Mouse (Mus musculus): ENCODE measurements at regions not wholly inside any gene's neighbourhood (a gene's known extent, or its start where the extent isn't known, plus 50 kb on each side); places are given as distances from the start of the nearest gene placed in this dataset.

GRCm38 (mm10) chr12:15702137-15702536 is 114.6 kb downstream of the Trib2 start:
- Histone ChIP-seq H3K4me1 (no peaks in the 10 kb centered on the region), H3K4me2 (no peak overlapping the region), H3K4me3 (no peak overlapping the region), H3K36me3 (no peaks in the 10 kb centered on the region), H3K27me3 (replicated peaks) (no peaks in the 10 kb centered on the region), H3K9ac (no peak overlapping the region), H3K27ac (no peak overlapping the region), H3K9me3 (replicated peaks) (no peaks in the 10 kb centered on the region)
- no peak for ATAC-seq
- WGBS (ENCODE audit: insufficient replicate concordance) = 65% methylated on average over 1 of the region's 1 CpGs

DNA sequence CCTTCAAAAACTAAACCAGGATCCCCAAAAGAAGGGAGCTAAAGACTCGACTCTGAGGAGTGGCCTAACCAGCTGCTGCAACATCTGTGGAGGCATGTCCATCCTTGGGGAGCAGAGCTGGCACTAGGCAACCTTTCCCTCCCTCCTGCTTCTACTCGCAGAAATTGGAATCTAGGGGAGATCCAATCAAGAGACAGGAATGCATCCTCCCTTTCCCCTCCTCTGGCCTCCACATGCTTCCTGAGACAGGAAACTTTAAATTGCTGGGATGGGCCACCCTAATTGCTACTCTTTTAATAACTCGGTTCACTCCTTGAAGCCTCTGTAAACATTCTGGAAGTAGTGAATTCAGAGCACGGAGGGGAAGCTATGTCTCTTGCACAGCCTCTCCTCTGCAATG is 117.9 kb downstream of the Trib2 start:
- WGBS (ENCODE audit: insufficient replicate concordance) = 28% methylated on average over 4 of the region's 4 CpGs
- no peak overlapping the region for H3K4me3 ChIP-seq
- no peaks in the 10 kb centered on the region for H3K4me1 ChIP-seq
- H3K4me2 ChIP-seq = no peak overlapping the region
- H3K36me3 ChIP-seq = no peaks in the 10 kb centered on the region
- no peak overlapping the region for H3K27ac ChIP-seq
- H3K27me3 ChIP-seq (replicated peaks) = no peaks in the 10 kb centered on the region
- H3K9ac ChIP-seq = no peak overlapping the region
- no peaks in the 10 kb centered on the region for H3K9me3 ChIP-seq (replicated peaks)
- no peak for ATAC-seq

GRCm38 (mm10) chr12:15698042-15698771 is 118.5 kb downstream of the Trib2 start:
- Histone ChIP-seq H3K4me2 (no peak overlapping the region), H3K4me1 (no peaks in the 10 kb centered on the region), H3K9ac (no peak overlapping the region), H3K27me3 (replicated peaks) (no peaks in the 10 kb centered on the region), H3K9me3 (replicated peaks) (no peaks in the 10 kb centered on the region), H3K36me3 (no peaks in the 10 kb centered on the region), H3K4me3 (no peak overlapping the region), H3K27ac (no peak overlapping the region)
- ATAC-seq = no peak
- 45% methylated on average over 6 of the region's 6 CpGs for WGBS (ENCODE audit: insufficient replicate concordance)

- no peak for ATAC-seq
- H3K4me2 ChIP-seq = no peak overlapping the region
- no peaks in the 10 kb centered on the region for H3K4me1 ChIP-seq
- no peak overlapping the region for H3K9ac ChIP-seq
- no peaks in the 10 kb centered on the region for H3K36me3 ChIP-seq
- WGBS (ENCODE audit: insufficient replicate concordance) = 71% methylated on average over 2 of the region's 2 CpGs
- no peaks in the 10 kb centered on the region for H3K27me3 ChIP-seq (replicated peaks)
- H3K4me3 ChIP-seq = no peak overlapping the region
- H3K9me3 ChIP-seq (replicated peaks) = no peaks in the 10 kb centered on the region
- no peak overlapping the region for H3K27ac ChIP-seq
Observed at GRCm38 (mm10) chr12:15688342-15688741, 128.4 kb downstream of the Trib2 start.

GRCm38 (mm10) chr12:15684311-15684710 is 132.4 kb downstream of the Trib2 start:
- ATAC-seq = no peak
- H3K9me3 ChIP-seq (replicated peaks) = no peaks in the 10 kb centered on the region
- 41% methylated on average over 5 of the region's 5 CpGs for WGBS (ENCODE audit: insufficient replicate concordance)

GRCm38 (mm10) chr12:15681678-15682355 is 134.9 kb downstream of the Trib2 start:
- ATAC-seq = no peak
- Histone ChIP-seq H3K27me3 (replicated peaks) (no peaks in the 10 kb centered on the region), H3K4me2 (no peak overlapping the region), H3K36me3 (no peaks in the 10 kb centered on the region), H3K27ac (no peak overlapping the region), H3K9me3 (replicated peaks) (no peaks in the 10 kb centered on the region), H3K4me1 (no peaks in the 10 kb centered on the region), H3K9ac (no peak overlapping the region), H3K4me3 (no peak overlapping the region)
- 63% methylated on average over 5 of the region's 5 CpGs for WGBS (ENCODE audit: insufficient replicate concordance)

More at GRCm38 (mm10) chr12:15684311-15684710, 132.4 kb downstream of the Trib2 start:
- no peaks in the 10 kb centered on the region for H3K4me1 ChIP-seq
- H3K27me3 ChIP-seq (replicated peaks) = no peaks in the 10 kb centered on the region
- H3K4me3 ChIP-seq = no peak overlapping the region
- no peak overlapping the region for H3K4me2 ChIP-seq
- H3K27ac ChIP-seq = no peak overlapping the region
- no peak overlapping the region for H3K9ac ChIP-seq
- H3K36me3 ChIP-seq = no peaks in the 10 kb centered on the region

GRCm38 (mm10) chr12:15676127-15676526 is 140.6 kb downstream of the Trib2 start:
- Histone ChIP-seq H3K36me3 (no peaks in the 10 kb centered on the region), H3K4me2 (no peak overlapping the region), H3K4me1 (no peaks in the 10 kb centered on the region), H3K4me3 (no peak overlapping the region), H3K9ac (no peak overlapping the region), H3K27ac (no peak overlapping the region), H3K27me3 (replicated peaks) (no peaks in the 10 kb centered on the region), H3K9me3 (replicated peaks) (no peaks in the 10 kb centered on the region)
- ATAC-seq = no peak
- WGBS (ENCODE audit: insufficient replicate concordance) = 52% methylated on average over 3 of the region's 3 CpGs

- H3K36me3 ChIP-seq = no peaks in the 10 kb centered on the region
- H3K4me3 ChIP-seq = no peak overlapping the region
- no peak overlapping the region for H3K27ac ChIP-seq
- ATAC-seq = no peak
- no peak overlapping the region for H3K9ac ChIP-seq
- no peaks in the 10 kb centered on the region for H3K9me3 ChIP-seq (replicated peaks)
- H3K4me2 ChIP-seq = no peak overlapping the region
- no peaks in the 10 kb centered on the region for H3K4me1 ChIP-seq
- 44% methylated on average over 2 of the region's 2 CpGs for WGBS (ENCODE audit: insufficient replicate concordance)
- H3K27me3 ChIP-seq (replicated peaks) = no peaks in the 10 kb centered on the region
Observed at GRCm38 (mm10) chr12:15659755-15660154, 157.0 kb downstream of the Trib2 start.

- H3K27me3 ChIP-seq (replicated peaks) = no peaks in the 10 kb centered on the region
- no peak for ATAC-seq
- 52% methylated on average over 2 of the region's 2 CpGs for WGBS (ENCODE audit: insufficient replicate concordance)
- no peak overlapping the region for H3K9ac ChIP-seq
- H3K4me3 ChIP-seq = no peak overlapping the region
- no peaks in the 10 kb centered on the region for H3K36me3 ChIP-seq
- H3K9me3 ChIP-seq (replicated peaks) = no peaks in the 10 kb centered on the region
- H3K27ac ChIP-seq = no peak overlapping the region
- no peak overlapping the region for H3K4me2 ChIP-seq
- no peaks in the 10 kb centered on the region for H3K4me1 ChIP-seq
Observed at GRCm38 (mm10) chr12:15659332-15659731, 157.4 kb downstream of the Trib2 start.

GRCm38 (mm10) chr12:15657748-15658251 is 158.9 kb downstream of the Trib2 start:
- WGBS (ENCODE audit: insufficient replicate concordance) = 17% methylated on average over 3 of the region's 3 CpGs

DNA sequence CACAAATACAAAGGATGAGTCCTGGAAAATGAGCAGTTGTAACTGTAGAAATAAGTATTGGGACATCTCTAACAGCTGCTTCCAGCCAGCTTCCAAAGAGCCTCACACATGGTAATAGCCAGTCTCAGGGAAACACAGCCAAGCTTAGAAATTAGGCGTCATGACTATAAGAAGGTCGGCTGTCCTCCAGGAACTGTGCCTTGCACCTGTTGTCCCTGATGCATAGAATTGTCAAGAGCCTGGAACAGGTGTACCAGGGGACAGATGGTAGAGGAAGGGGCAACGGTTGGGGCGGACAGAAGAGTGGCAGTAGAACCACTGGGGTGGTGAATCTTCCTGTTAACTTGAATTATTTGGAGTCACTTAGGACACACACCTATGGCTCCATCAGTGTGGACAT is 162.1 kb downstream of the Trib2 start:
- H3K4me3 ChIP-seq = no peak overlapping the region
- H3K36me3 ChIP-seq = no peaks in the 10 kb centered on the region
- no peaks in the 10 kb centered on the region for H3K27me3 ChIP-seq (replicated peaks)
- no peak for ATAC-seq
- H3K4me1 ChIP-seq = no peaks in the 10 kb centered on the region
- no peak overlapping the region for H3K27ac ChIP-seq
- no peaks in the 10 kb centered on the region for H3K9me3 ChIP-seq (replicated peaks)
- no peak overlapping the region for H3K9ac ChIP-seq
- 70% methylated on average over 4 of the region's 4 CpGs for WGBS (ENCODE audit: insufficient replicate concordance)
- no peak overlapping the region for H3K4me2 ChIP-seq

More at GRCm38 (mm10) chr12:15657748-15658251, 158.9 kb downstream of the Trib2 start:
- ATAC-seq = no peak
- no peaks in the 10 kb centered on the region for H3K27me3 ChIP-seq (replicated peaks)
- H3K9me3 ChIP-seq (replicated peaks) = no peaks in the 10 kb centered on the region
- no peaks in the 10 kb centered on the region for H3K4me1 ChIP-seq
- no peaks in the 10 kb centered on the region for H3K36me3 ChIP-seq
- H3K27ac ChIP-seq = no peak overlapping the region
- H3K4me3 ChIP-seq = no peak overlapping the region
- H3K9ac ChIP-seq = no peak overlapping the region
- H3K4me2 ChIP-seq = no peak overlapping the region

DNA sequence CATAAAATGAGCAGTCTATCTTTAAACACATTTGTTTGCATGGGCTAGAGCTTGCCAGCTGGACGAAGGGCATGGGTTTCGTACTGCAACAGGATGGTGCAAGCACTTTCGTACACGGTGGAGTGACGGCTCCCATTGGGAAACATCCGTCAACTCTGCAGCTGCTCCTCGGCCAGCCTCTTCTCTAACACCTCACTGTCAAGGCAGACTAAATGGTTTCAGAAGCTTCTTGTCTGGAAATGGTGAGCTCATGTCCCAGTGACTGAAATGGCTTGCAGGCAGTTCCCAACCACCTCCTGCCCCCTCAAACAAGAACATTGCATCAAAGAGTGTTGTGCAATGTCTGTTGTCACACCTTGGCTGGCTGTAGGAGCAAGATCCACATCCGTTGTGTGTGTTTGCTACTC is 163.4 kb downstream of the Trib2 start:
- WGBS (ENCODE audit: insufficient replicate concordance) = 53% methylated on average over 8 of the region's 8 CpGs

More for the DNA sequence above, 163.4 kb downstream of the Trib2 start:
- H3K9me3 ChIP-seq (replicated peaks) = no peaks in the 10 kb centered on the region
- H3K4me3 ChIP-seq = no peak overlapping the region
- peak; percentile 64; the same call in 1 of the 2 replicates for ATAC-seq
- H3K9ac ChIP-seq = no peak overlapping the region
- no peaks in the 10 kb centered on the region for H3K27me3 ChIP-seq (replicated peaks)
- H3K4me1 ChIP-seq = no peaks in the 10 kb centered on the region
- no peaks in the 10 kb centered on the region for H3K36me3 ChIP-seq
- H3K4me2 ChIP-seq = no peak overlapping the region
- H3K27ac ChIP-seq = no peak overlapping the region

Data from liver, embryonic 12.5 days (tissue).